Mouse (Mus musculus) lung, embryonic 14.5 days (tissue): ENCODE measurements around the gene Psmc2. TPM values are rescaled to one million over a fixed set of nuclear protein-coding genes. Genes with fewer than 3 reads are reported as not detected.

Experiments used
- ATAC-seq: fragments of 200-750 bp; cut with Nextera tagmentation; 2 replicates; pipeline ENCODE4 v1.8.0; 2017; ENCODE audit warnings: mild to moderate bottlenecking, moderate TSS enrichment, moderate library complexity; ENCODE audit not compliant: insufficient read depth
- DNase-seq: peaks from one replicate; pipeline ENCODE4 v3.0.0-alpha.2; 2015
- H3K27ac ChIP-seq: fragments of 300-500 bp; sonication (generic); 2 replicates; pipeline ENCODE4 v1.5.1; 2014; ENCODE audit warnings: low read depth, mild to moderate bottlenecking, moderate library complexity
- H3K27me3 ChIP-seq: fragments of 300-500 bp; sonication (generic); 2 replicates; pipeline ENCODE4 v1.6.1; 2014; ENCODE audit warnings: low read length, control low read depth; ENCODE audit not compliant: insufficient read depth
- H3K36me3 ChIP-seq: fragments of 300-500 bp; sonication (generic); 2 replicates; pipeline ENCODE4 v1.6.1; 2014; ENCODE audit warnings: control low read depth; ENCODE audit not compliant: insufficient read depth
- H3K4me1 ChIP-seq: fragments of 300-500 bp; sonication (generic); 2 replicates; pipeline ENCODE4 v1.6.1; 2014; ENCODE audit warnings: antibody characterized with exemption, control low read depth; ENCODE audit not compliant: insufficient read depth
- H3K4me2 ChIP-seq: fragments of 300-500 bp; sonication (generic); 2 replicates; pipeline ENCODE4 v1.6.1; 2014; ENCODE audit warnings: mild to moderate bottlenecking
- H3K4me3 ChIP-seq: fragments of 300-500 bp; sonication (generic); 2 replicates; pipeline ENCODE4 v1.5.1; 2014; ENCODE audit warnings: low read depth, low read length
- H3K9ac ChIP-seq: fragments of 300-500 bp; sonication (generic); 2 replicates; pipeline ENCODE4 v1.6.1; 2014
- H3K9me3 ChIP-seq: fragments of 300-500 bp; sonication (generic); 2 replicates; pipeline ENCODE4 v1.6.1; 2016; ENCODE audit warnings: low read depth, low read length, control low read depth
- CTCF ChIP-seq: IDR thresholded peaks from 2 replicates; pipeline ENCODE4 v1.5.1; 2016; ENCODE audit warnings: antibody characterized with exemption, low read depth
- WGBS: fragments of 180-500 bp; shearing (Covaris S2); extraction: QIAGEN DNeasy Blood & Tissue Kit; methylation state at CpG from one replicate; pipeline ENCODE4 v1.1.7; 2014; 5-methylcytosine and 5-hydroxymethylcytosine counted together
- polyA plus RNA-seq: library from polyadenylated mRNA; unstranded; fragments of >200 nt; fragmentation: Nextera tagmentation; extraction: Ambion mirVana; gene quantifications from 2 replicates; pipeline ENCODE4 v1.2.1, GENCODE M21; 2014

The Psmc2 gene
- polyA plus RNA-seq: 188 and 190 TPM in 2 replicates

DNA sequence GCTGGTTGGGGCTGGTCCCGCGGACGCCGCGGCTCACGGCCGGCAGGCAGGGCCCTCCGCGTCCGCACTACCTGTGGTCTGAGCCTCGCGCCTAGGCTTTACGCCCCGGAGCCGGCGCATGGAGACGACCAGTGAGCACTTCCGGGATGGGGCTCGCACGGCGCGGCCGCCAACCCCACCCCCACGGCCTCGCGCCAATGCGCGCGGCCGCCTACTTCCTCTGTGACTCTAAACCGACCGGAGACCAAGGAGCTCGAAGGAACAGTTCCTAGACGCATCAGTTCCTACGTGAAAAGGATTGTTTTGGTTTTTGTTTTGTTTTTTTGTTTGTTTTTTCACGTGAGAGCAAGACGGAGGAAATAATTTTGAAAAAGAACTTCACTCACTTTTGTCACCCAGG is at the start of gene Psmc2, which contains the start of gene Dnajc2:
TSS of gene Psmc2 (plus strand) at position 231 of the 400 bp plus-strand sequence.
TSS of gene Dnajc2 (minus strand) at position 199 of the 400 bp plus-strand sequence.
- Histone ChIP-seq H3K9me3 (no peaks in the 10 kb centered on the region), H3K9ac (peak within 1 kb of the TSS; percentile 81), H3K36me3 (peaks cover 29% of the 10 kb centered on the region), H3K27ac (peak within 1 kb of the TSS; percentile 84), H3K4me2 (peak within 1 kb of the TSS; percentile 93), H3K27me3 (no peaks in the 10 kb centered on the region), H3K4me1 (no peaks in the 10 kb centered on the region), H3K4me3 (peak within 1 kb of the TSS; percentile 90)
- TF ChIP-seq CTCF: no peak
- ATAC-seq: peak; percentile 94
- peak; percentile 95 for DNase-seq
- under 1% methylated on average over 37 of the region's 37 CpGs for WGBS

DNA sequence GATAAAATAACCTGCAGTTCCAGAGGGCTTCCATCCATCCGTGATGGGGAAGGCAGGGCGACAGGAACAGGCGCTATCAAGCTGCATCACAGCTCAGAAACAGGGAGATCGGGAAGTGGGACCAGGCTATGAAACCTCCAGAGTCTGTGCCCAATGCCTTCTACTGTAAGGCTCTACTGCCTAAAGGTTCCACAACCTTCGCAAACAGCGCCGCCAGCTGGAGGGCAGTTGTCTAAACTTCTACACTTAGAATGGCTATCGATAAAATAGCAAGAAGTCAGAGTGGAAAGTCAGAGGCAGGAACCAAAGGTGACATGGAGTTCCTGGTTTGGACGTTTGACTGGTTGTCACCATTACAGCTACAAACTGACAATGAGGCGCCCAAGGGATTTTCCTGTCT is 49.5 kb upstream of the Psmc2 start:
- no peaks in the 10 kb centered on the region for H3K27me3 ChIP-seq
- peaks cover 6% of the 10 kb centered on the region; the same call in 1 of the 2 replicates for H3K4me1 ChIP-seq
- H3K36me3 ChIP-seq: peaks cover 20% of the 10 kb centered on the region
- H3K9ac ChIP-seq: no peak overlapping the region
- H3K9me3 ChIP-seq: no peaks in the 10 kb centered on the region
- ATAC-seq (no peak), DNase-seq (peak; percentile 81)
- peak overlapping the region; percentile 18 for H3K4me2 ChIP-seq
- H3K4me3 ChIP-seq: peak overlapping the region; percentile 5; the same call in 1 of the 2 replicates
- TF ChIP-seq CTCF: peak; percentile 72
- no peak overlapping the region for H3K27ac ChIP-seq
- 27% methylated on average over 10 of the region's 10 CpGs for WGBS

DNA sequence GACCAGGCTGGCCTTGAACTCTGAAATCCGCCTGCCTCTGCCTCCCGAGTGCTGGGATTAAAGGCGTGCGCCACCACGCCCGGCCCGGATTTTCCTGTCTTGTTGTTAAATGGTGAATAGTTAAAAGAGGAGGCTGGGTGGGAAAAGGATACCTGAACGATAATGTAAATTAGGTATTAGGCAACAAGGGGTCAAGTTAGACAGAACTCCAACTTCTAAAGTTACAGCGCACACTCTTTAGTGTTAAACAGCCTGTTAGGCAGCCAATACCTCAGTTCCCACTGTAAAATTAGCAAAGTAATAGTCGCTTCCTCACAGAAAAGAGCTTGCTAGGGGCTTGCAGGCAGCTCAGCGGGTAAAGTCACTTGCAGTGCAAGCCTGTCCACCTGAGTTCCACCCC is 49.0 kb upstream of the Psmc2 start:
- TF ChIP-seq CTCF: no peak

DNA sequence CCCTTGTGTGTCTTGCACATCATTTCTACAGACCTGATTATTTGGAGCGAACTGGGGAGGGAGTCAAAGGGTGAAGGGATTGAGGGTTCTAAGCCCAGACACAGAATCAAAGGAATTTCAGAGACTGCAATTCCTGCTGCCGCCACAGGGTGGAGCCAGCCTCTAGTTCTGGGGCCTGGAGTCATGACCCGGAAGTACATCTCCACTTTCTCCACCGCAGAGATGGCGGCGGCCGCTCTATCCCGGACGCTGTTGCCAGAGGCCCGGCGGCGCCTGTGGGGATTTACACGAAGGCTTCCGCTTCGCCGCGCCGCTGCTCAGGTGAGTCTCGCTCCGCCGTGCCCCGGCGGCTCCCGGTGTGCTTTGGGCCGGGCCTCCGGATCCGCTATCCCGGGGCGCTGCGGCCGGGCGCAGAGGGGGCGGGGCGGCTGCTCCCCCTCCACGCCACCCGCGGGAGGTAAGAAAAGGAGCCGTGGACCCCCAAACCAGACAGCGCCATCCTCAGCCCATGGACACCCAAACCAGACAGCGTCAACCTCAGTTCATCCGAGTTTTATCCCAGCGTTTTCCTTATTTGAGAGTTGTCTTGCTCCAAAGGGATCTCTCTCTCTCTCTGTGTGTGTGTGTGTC is 48.0 kb upstream of the Psmc2 start, which contains the start of gene Pmpcb:
TSS of gene Pmpcb (plus strand) at position 186 of the 630 bp plus-strand sequence.
- peak; percentile 88 for ATAC-seq
- H3K9ac ChIP-seq: peak within 1 kb of the TSS; percentile 88
- peaks cover 33% of the 10 kb centered on the region for H3K36me3 ChIP-seq
- 1% methylated on average over 42 of the region's 42 CpGs for WGBS
- H3K27ac ChIP-seq: peak within 1 kb of the TSS; percentile 81
- H3K9me3 ChIP-seq: no peaks in the 10 kb centered on the region
- peak; percentile 97 for TF ChIP-seq CTCF
- DNase-seq: peak; percentile 96
- H3K4me1 ChIP-seq: peaks cover 6% of the 10 kb centered on the region; the same call in 1 of the 2 replicates
- peak within 1 kb of the TSS; percentile 93 for H3K4me2 ChIP-seq
- H3K4me3 ChIP-seq: peak within 1 kb of the TSS; percentile 90
- H3K27me3 ChIP-seq: no peaks in the 10 kb centered on the region

More for the DNA sequence above, 49.0 kb upstream of the Psmc2 start:
- WGBS: 76% methylated on average over 11 of the region's 11 CpGs
- Histone ChIP-seq H3K36me3 (peaks cover 23% of the 10 kb centered on the region), H3K9ac (no peak overlapping the region), H3K4me2 (no peak overlapping the region), H3K27me3 (no peaks in the 10 kb centered on the region), H3K4me1 (peaks cover 6% of the 10 kb centered on the region; the same call in 1 of the 2 replicates), H3K9me3 (no peaks in the 10 kb centered on the region), H3K27ac (no peak overlapping the region), H3K4me3 (no peak overlapping the region)
- DNase-seq (no peak), ATAC-seq (no peak)

DNA sequence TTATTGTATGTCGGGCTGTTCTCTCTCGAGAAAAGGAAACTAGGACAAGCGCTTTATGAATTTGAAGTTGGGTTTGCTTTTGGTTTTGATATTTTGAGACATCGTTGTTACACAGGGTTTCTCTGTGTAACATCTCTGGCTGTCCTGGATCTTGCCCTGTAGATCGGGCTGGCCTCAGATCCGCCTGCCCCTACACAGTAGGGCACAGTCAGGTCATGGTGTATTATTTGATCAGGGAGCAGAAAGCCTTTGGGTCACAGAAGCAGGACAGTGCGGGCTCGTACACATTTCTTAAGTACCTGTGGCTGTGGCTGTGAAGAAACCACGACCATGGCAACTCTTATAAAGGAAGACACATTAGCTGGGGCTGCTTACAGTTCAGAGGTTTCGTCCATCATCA is 47.5 kb upstream of the Psmc2 start:
- H3K27ac ChIP-seq: peak overlapping the region; percentile 81; the same call in 1 of the 2 replicates
- no peaks in the 10 kb centered on the region for H3K27me3 ChIP-seq
- WGBS: 22% methylated on average over 10 of the region's 10 CpGs
- peaks cover 39% of the 10 kb centered on the region for H3K36me3 ChIP-seq
- DNase-seq (no peak), ATAC-seq (peak; percentile 46; the same call in 1 of the 2 replicates)
- peaks cover 6% of the 10 kb centered on the region; the same call in 1 of the 2 replicates for H3K4me1 ChIP-seq
- peak overlapping the region; percentile 90 for H3K4me3 ChIP-seq
- H3K9ac ChIP-seq: peak overlapping the region; percentile 88
- no peak for TF ChIP-seq CTCF
- peak overlapping the region; percentile 93 for H3K4me2 ChIP-seq
- no peaks in the 10 kb centered on the region for H3K9me3 ChIP-seq

DNA sequence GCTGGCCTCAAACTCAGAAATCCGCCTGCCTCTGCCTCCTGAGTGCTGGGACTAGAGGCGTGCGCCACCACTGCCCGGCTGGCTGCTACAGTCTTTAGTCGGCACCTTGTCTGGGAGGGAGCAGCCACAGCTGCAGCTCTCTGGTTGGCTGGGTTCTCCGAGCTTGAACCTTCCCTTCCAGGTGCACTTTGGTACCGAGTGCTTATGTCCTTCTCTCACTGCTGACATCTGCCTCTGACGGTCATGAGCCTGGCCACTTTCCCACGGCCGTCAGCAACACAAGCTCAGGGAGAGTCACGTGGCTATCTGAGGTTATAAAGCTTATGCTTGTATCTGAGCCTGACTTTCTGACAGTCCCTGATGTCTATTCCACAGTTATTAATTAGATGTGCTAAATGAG is 46.0 kb upstream of the Psmc2 start:
- ATAC-seq: no peak
- H3K4me2 ChIP-seq: no peak overlapping the region
- H3K4me3 ChIP-seq: no peak overlapping the region
- no peak overlapping the region for H3K9ac ChIP-seq
- 87% methylated on average over 11 of the region's 11 CpGs for WGBS
- no peaks in the 10 kb centered on the region for H3K9me3 ChIP-seq
- no peak overlapping the region for H3K27ac ChIP-seq
- H3K36me3 ChIP-seq: peaks cover 54% of the 10 kb centered on the region
- DNase-seq: no peak
- peaks cover 6% of the 10 kb centered on the region; the same call in 1 of the 2 replicates for H3K4me1 ChIP-seq
- no peak for TF ChIP-seq CTCF
- no peaks in the 10 kb centered on the region for H3K27me3 ChIP-seq

DNA sequence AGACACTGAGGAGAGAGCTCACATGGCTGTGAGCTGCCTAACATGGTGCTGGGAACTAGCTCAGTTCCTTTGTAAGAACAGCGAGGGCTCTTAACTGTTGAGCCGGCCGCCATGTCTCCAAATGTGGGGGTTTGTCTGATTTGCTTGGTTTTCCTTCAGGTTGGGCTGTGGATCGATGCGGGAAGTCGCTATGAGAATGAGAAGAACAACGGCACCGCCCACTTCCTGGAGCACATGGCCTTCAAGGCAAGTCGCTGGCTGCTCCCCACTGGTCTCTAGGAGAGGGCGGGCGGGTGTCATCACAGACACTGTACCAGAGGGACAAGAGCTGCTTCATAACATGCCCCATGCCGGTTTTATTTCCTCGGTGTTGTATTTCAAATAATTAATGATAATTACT is 45.2 kb upstream of the Psmc2 start:
- H3K4me1 ChIP-seq: peaks cover 6% of the 10 kb centered on the region; the same call in 1 of the 2 replicates
- no peak for ATAC-seq

More for the DNA sequence above, 45.2 kb upstream of the Psmc2 start:
- Histone ChIP-seq H3K27me3 (no peaks in the 10 kb centered on the region), H3K9me3 (no peaks in the 10 kb centered on the region), H3K4me3 (no peak overlapping the region), H3K36me3 (peaks cover 61% of the 10 kb centered on the region), H3K9ac (no peak overlapping the region), H3K4me2 (no peak overlapping the region), H3K27ac (no peak overlapping the region)
- DNase-seq: no peak
- TF ChIP-seq CTCF: no peak
- WGBS: 82% methylated on average over 13 of the region's 13 CpGs
